In the genomic region with DNA sequence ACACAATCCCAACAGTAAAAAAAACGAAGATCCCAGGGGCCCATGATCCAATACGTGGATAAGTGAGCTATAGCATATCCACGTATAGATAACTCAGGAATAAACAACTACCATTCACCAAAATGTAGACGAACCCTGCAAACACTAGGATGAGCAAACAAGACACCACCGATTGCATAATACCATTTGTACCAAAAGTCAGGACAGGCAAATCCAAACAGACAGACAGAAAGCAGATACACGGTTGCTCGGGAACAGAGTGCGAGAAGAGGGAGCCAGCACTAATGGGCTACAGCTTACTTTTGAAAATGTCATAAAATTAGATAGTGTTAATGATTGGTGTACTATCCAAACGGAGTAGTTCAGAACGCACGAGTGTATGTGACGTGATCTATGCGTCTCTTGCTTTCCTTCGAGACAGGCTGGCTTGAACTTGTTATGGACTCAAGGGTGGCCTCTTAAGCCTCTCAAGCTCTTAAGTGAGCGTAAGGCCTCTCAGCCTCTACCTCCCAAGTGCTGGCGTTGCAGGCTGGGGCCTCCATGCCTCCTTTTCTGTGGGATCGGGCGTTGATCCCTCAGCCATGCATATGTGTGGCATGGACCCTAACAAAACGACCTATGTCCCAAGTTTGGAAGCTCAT, we compare ENCODE assay signal across 15 mouse cellular contexts.
"Had no signal": no experiment of that assay in that cellular context is flagged by ENCODE, and none has a peak within 500 bp of the region (broad histone marks: within the 10 kb centered on the region; RNA-seq: fewer than 3 reads in every experiment).

No protein-coding gene starts in this region.

- H3K4me2 ChIP-seq: intestine, embryonic 15.5 days; kidney, embryonic 15.5 days; limb, embryonic 13.5 days; midbrain, embryonic 11.5 days; midbrain, embryonic 15.5 days; neural tube, embryonic 12.5 days had no signal

- ATAC-seq: intestine, embryonic 15.5 days; midbrain, embryonic 15.5 days had no signal

- H3K36me3 ChIP-seq: intestine, embryonic 15.5 days; kidney, embryonic 15.5 days; limb, embryonic 13.5 days; midbrain, embryonic 15.5 days; neural tube, embryonic 12.5 days had no signal

- H3K9me3 ChIP-seq: intestine, embryonic 15.5 days; kidney, embryonic 15.5 days; limb, embryonic 13.5 days; megakaryocyte, embryonic 14.5 days; midbrain, embryonic 15.5 days; neural tube, embryonic 12.5 days had no signal

- H3K4me3 ChIP-seq: intestine, embryonic 15.5 days; kidney, embryonic 15.5 days; limb, embryonic 13.5 days; megakaryocyte, embryonic 14.5 days; midbrain, embryonic 15.5 days; neural tube, embryonic 12.5 days had no signal

- DNase-seq: kidney, adult 18-20 months; kidney, postnatal 14 days; left cerebral cortex, postnatal 4 days; right cerebral cortex, postnatal 4 days; spleen, adult 18-20 months; thymus, postnatal 36 days had no signal

- H3K9ac ChIP-seq: intestine, embryonic 15.5 days; kidney, embryonic 15.5 days; limb, embryonic 13.5 days; liver, embryonic 14.5 days; midbrain, embryonic 15.5 days; neural tube, embryonic 12.5 days had no signal

- H3K27ac ChIP-seq: intestine, embryonic 15.5 days; kidney, embryonic 15.5 days; limb, embryonic 13.5 days; liver, embryonic 14.5 days; macrophage; midbrain, embryonic 15.5 days; neural tube, embryonic 12.5 days had no signal

- H3K27me3 ChIP-seq: intestine, embryonic 15.5 days; kidney, embryonic 15.5 days; midbrain, embryonic 15.5 days had no signal
